Mouse (Mus musculus): ENCODE data around the gene Sim1. TPM values are rescaled to one million over a fixed set of nuclear protein-coding genes. Genes with fewer than 3 reads are reported as not detected.

The Sim1 gene
- polyA plus RNA-seq, 1 experiment from 2014 or later = not detected

DNA sequence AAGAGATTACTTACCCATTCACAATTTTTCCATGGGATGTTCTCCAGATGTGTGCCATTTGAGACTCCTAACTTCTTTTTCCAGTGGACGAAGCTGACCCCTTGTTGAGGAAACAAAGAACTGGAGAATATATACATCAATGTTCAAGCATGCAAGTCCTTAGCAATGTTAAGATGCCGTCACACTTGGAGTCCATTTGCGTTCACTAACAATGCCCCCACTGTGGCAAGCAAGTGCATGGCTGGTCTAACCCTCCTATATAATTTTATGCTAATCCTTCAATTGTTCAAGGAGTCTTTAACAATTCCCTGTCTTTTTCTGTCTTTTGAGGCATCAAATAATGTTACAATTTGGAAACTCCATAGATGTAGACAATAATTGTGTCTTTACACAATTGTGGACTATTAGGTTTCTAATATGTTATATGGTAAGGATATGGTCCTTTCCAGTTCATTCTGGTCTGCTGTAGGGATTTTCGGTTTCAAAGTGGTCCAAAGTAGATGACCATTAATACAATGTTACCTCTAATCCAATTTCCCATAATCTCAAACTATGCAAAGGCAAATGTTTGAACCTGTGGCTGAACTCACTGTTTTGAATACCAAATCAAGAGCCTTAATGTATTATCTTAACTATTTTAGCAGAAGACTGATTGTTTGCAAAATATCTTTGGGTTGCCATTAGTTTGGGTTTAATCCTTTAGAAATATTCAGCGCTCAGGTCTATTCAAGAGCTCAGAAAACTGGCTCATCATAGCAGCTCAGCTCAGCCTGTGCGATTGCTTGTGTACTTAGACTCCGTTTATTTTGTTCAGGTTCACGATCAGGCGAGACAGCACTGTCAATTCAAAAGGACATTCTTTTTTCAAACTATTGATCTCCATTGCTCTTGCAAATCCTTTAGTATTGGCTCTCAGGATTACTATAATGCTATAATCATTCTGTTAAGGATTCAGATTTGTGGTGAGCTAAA, 129.0 kb downstream of the Sim1 start:
- ATAC-seq (ENCODE audit: insufficient number of reproducible peaks, insufficient read depth, low FRiP score, low read depth) = no peak

More for the DNA sequence above, 129.0 kb downstream of the Sim1 start:
- no peak overlapping the region for H3K4me3 ChIP-seq (ENCODE audit: control insufficient read depth in 1 of 2, insufficient read depth in 1 of 2, low read depth in 1 of 2, low read length in 2 of 2)
- H3K27me3 ChIP-seq (ENCODE audit: control insufficient read depth, insufficient read depth, low read length) = no peaks in the 10 kb centered on the region
- H3K27ac ChIP-seq (replicated peaks in 1 of 2; ENCODE audit: control insufficient read depth in 1 of 2, insufficient read depth in 1 of 2, low read depth in 2 of 2, low read length in 2 of 2) = no peak overlapping the region
- H3K9ac ChIP-seq (ENCODE audit: low read length) = no peak overlapping the region
- no peaks in the 10 kb centered on the region for H3K9me3 ChIP-seq (ENCODE audit: control insufficient read depth, low read length)
- no peaks in the 10 kb centered on the region for H3K36me3 ChIP-seq (ENCODE audit: control insufficient read depth, insufficient read depth, low read length)
- H3K4me1 ChIP-seq (ENCODE audit: control insufficient read depth in 2 of 2, insufficient read depth in 2 of 2, low read length in 2 of 2) = no peaks in the 10 kb centered on the region
- no peak overlapping the region for H3K4me2 ChIP-seq (ENCODE audit: low read length)
- 86% methylated on average over 9 of the region's 9 CpGs for WGBS

Measured in heart, embryonic 14.5 days (tissue).